9 mouse cellular contexts compared by ENCODE assay signal in genomic region chr2:170116704-170117281, GRCm38 (mm10). TPM values are rescaled to one million over a fixed set of nuclear protein-coding genes. Genes with fewer than 3 reads are reported as not detected.
DNase-seq lines count a peak whose midpoint lies in the region; ATAC-seq and TF ChIP-seq lines count a peak whose summit lies in the region.
"Had no signal": no experiment of that assay in that cellular context is flagged by ENCODE, and none has a peak within 500 bp of the region (broad histone marks: within the 10 kb centered on the region; RNA-seq: fewer than 3 reads in every experiment).

No protein-coding gene starts in this region.

- no peak overlapping the region for H3K4me3 ChIP-seq in hindbrain, embryonic 10.5 days
- H3K4me3 ChIP-seq in hindbrain, embryonic 13.5 days = no peak overlapping the region
- H3K4me3 ChIP-seq in forebrain, embryonic 13.5 days = no peak overlapping the region
- H3K4me3 ChIP-seq in intestine, embryonic 15.5 days (replicated peaks) = no peak overlapping the region
- no peak overlapping the region for H3K4me3 ChIP-seq in midbrain, embryonic 14.5 days (replicated peaks; ENCODE audit: low read depth, low read length)
- no peak overlapping the region for H3K4me3 ChIP-seq in spleen, adult 2 months (ENCODE audit: extremely low read depth, insufficient read depth, insufficient read length)
- H3K4me3 ChIP-seq: neural tube, embryonic 12.5 days had no signal

- H3K9ac ChIP-seq in hindbrain, embryonic 13.5 days = no peak overlapping the region
- H3K9ac ChIP-seq in forebrain, embryonic 13.5 days = peak overlapping the region; percentile 12; the same call in 1 of the 2 replicates
- H3K9ac ChIP-seq in intestine, embryonic 15.5 days = no peak overlapping the region
- H3K9ac ChIP-seq in midbrain, embryonic 14.5 days (replicated peaks; ENCODE audit: low read length) = no peak overlapping the region
- H3K9ac ChIP-seq: neural tube, embryonic 12.5 days had no signal

- peak; percentile 59 for DNase-seq in hindbrain, embryonic 10.5 days (ENCODE audit: low spot score)
- DNase-seq in c-Kit-positive CD71-positive TER-119-negative erythroid progenitor cells, embryonic 14.5 days (ENCODE audit: low read depth) = peak; percentile 72
- DNase-seq in left cerebral cortex, postnatal 25 days (ENCODE audit: low spot score in 2 of 2) = peak; percentile 83
- peak; percentile 90 for DNase-seq in midbrain, embryonic 14.5 days
- peak in 1 of 2 experiments; percentile 62 for DNase-seq in spleen, adult 2 months (ENCODE audit: low read depth in 1 of 2, low spot score in 2 of 2)

- peaks cover 13% of the 10 kb centered on the region; the same call in 1 of the 2 replicates for H3K4me1 ChIP-seq in hindbrain, embryonic 10.5 days (replicated peaks)
- H3K4me1 ChIP-seq in hindbrain, embryonic 13.5 days (replicated peaks) = peaks cover 28% of the 10 kb centered on the region
- peaks cover 16% of the 10 kb centered on the region for H3K4me1 ChIP-seq in forebrain, embryonic 13.5 days
- peaks cover 5% of the 10 kb centered on the region; the same call in 1 of the 2 replicates for H3K4me1 ChIP-seq in intestine, embryonic 15.5 days (replicated peaks)
- H3K4me1 ChIP-seq in midbrain, embryonic 14.5 days (ENCODE audit: control insufficient read depth, insufficient read depth, low read length) = no peaks in the 10 kb centered on the region
- H3K4me1 ChIP-seq in spleen, adult 2 months (ENCODE audit: control insufficient read depth, insufficient read depth, insufficient read length) = peaks cover 12% of the 10 kb centered on the region; the same call in 1 of the 2 replicates

- no peak overlapping the region for H3K4me2 ChIP-seq in hindbrain, embryonic 13.5 days
- no peak overlapping the region for H3K4me2 ChIP-seq in forebrain, embryonic 13.5 days
- no peak overlapping the region for H3K4me2 ChIP-seq in intestine, embryonic 15.5 days (replicated peaks)
- no peak overlapping the region for H3K4me2 ChIP-seq in midbrain, embryonic 14.5 days (ENCODE audit: low read length)
- H3K4me2 ChIP-seq: neural tube, embryonic 12.5 days had no signal

- no peaks in the 10 kb centered on the region for H3K27me3 ChIP-seq in hindbrain, embryonic 10.5 days (ENCODE audit: insufficient read depth, poor library complexity, severe bottlenecking)
- no peaks in the 10 kb centered on the region for H3K27me3 ChIP-seq in hindbrain, embryonic 13.5 days
- no peaks in the 10 kb centered on the region for H3K27me3 ChIP-seq in forebrain, embryonic 13.5 days
- no peaks in the 10 kb centered on the region for H3K27me3 ChIP-seq in intestine, embryonic 15.5 days (replicated peaks)
- no peaks in the 10 kb centered on the region for H3K27me3 ChIP-seq in midbrain, embryonic 14.5 days (ENCODE audit: control insufficient read depth, insufficient read depth, low read length)
- H3K27me3 ChIP-seq in spleen, adult 2 months (ENCODE audit: control insufficient read depth, insufficient read depth, low read length) = no peaks in the 10 kb centered on the region
- H3K27me3 ChIP-seq: neural tube, embryonic 12.5 days had no signal

- TF ChIP-seq POLR2A in spleen, adult 2 months (IDR thresholded peaks at IDR 0.05; ENCODE audit: low read depth, low read length) = no peak

- intact Hi-C loops in left cerebral cortex, postnatal 25 days (cut with DNase I) = loop anchor here (1.0 to 5.0 kb wide), 4 partner anchors 164 to 391 kb away; no protein-coding TSS in a partner anchor

- peaks cover 91% of the 10 kb centered on the region for H3K36me3 ChIP-seq in hindbrain, embryonic 10.5 days
- peaks cover 50% of the 10 kb centered on the region for H3K36me3 ChIP-seq in hindbrain, embryonic 13.5 days
- H3K36me3 ChIP-seq in forebrain, embryonic 13.5 days (ENCODE audit: poor library complexity, severe bottlenecking) = peaks cover 74% of the 10 kb centered on the region
- peaks cover 49% of the 10 kb centered on the region for H3K36me3 ChIP-seq in intestine, embryonic 15.5 days
- H3K36me3 ChIP-seq in midbrain, embryonic 14.5 days (ENCODE audit: control insufficient read depth, insufficient read depth, low read length) = peaks cover 55% of the 10 kb centered on the region
- peaks cover 53% of the 10 kb centered on the region for H3K36me3 ChIP-seq in spleen, adult 2 months (ENCODE audit: control insufficient read depth, insufficient read depth, low read length)

- WGBS in hindbrain, embryonic 10.5 days = 53% methylated on average over 4 of the region's 4 CpGs
- 54% methylated on average over 4 of the region's 4 CpGs for WGBS in hindbrain, embryonic 13.5 days
- 46% methylated on average over 4 of the region's 4 CpGs for WGBS in forebrain, embryonic 13.5 days
- WGBS in intestine, embryonic 15.5 days = 34% methylated on average over 4 of the region's 4 CpGs
- 43% methylated on average over 4 of the region's 4 CpGs for WGBS in midbrain, embryonic 14.5 days
- WGBS in spleen, adult 2 months = 32% methylated on average over 4 of the region's 4 CpGs

- no peak for ATAC-seq in hindbrain, embryonic 13.5 days (ENCODE audit: low FRiP score)
- ATAC-seq in forebrain, embryonic 13.5 days = peak; percentile 51; the same call in 1 of the 2 replicates
- ATAC-seq in intestine, embryonic 15.5 days = peak; percentile 16; the same call in 1 of the 2 replicates
- no peak; the same call in 1 of the 2 replicates for ATAC-seq in midbrain, embryonic 14.5 days (ENCODE audit: low FRiP score, low TSS enrichment)

- H3K27ac ChIP-seq in hindbrain, embryonic 10.5 days = no peak overlapping the region
- no peak overlapping the region for H3K27ac ChIP-seq in hindbrain, embryonic 13.5 days
- no peak overlapping the region; the same call in 1 of the 2 replicates for H3K27ac ChIP-seq in forebrain, embryonic 13.5 days
- H3K27ac ChIP-seq in intestine, embryonic 15.5 days = no peak overlapping the region
- H3K27ac ChIP-seq in midbrain, embryonic 14.5 days (replicated peaks; ENCODE audit: low read depth, low read length) = no peak overlapping the region
- H3K27ac ChIP-seq in spleen, adult 2 months (ENCODE audit: insufficient read depth, low read length) = peak overlapping the region; percentile 44
- H3K27ac ChIP-seq: neural tube, embryonic 12.5 days had no signal

- H3K9me3 ChIP-seq in hindbrain, embryonic 10.5 days = no peaks in the 10 kb centered on the region
- no peaks in the 10 kb centered on the region for H3K9me3 ChIP-seq in hindbrain, embryonic 13.5 days
- no peaks in the 10 kb centered on the region for H3K9me3 ChIP-seq in forebrain, embryonic 13.5 days (replicated peaks)
- H3K9me3 ChIP-seq in intestine, embryonic 15.5 days = no peaks in the 10 kb centered on the region
- H3K9me3 ChIP-seq in midbrain, embryonic 14.5 days (ENCODE audit: control insufficient read depth, low read length) = no peaks in the 10 kb centered on the region
- H3K9me3 ChIP-seq: neural tube, embryonic 12.5 days had no signal

- TF ChIP-seq CTCF in spleen, adult 2 months (IDR thresholded peaks at IDR 0.05; ENCODE audit: extremely low read depth, insufficient read depth, insufficient read length, insufficient replicate concordance) = peak; percentile 49; the same call in 1 of the 2 replicates

RNA-seq across cellular contexts. Expression of gene Zfp217, which starts 31.1 kb away (rescaled TPM):
- 3.0 TPM in 2 replicates for polyA plus RNA-seq in hindbrain, embryonic 10.5 days (2016; fragmentation: Nextera tagmentation; extraction: Ambion mirVana)
- 1.9 and 2.3 TPM in 2 replicates for polyA plus RNA-seq in hindbrain, embryonic 13.5 days (2015; fragmentation: Nextera tagmentation; extraction: Ambion mirVana)
- 2.5 and 2.6 TPM in 2 replicates for polyA plus RNA-seq in forebrain, embryonic 13.5 days (2015; fragmentation: Nextera tagmentation; extraction: Ambion mirVana)
- polyA plus RNA-seq in intestine, embryonic 15.5 days (2015; fragmentation: Nextera tagmentation; extraction: Ambion mirVana) = 3.3 and 3.7 TPM in 2 replicates
- 1 to 10 TPM; 2.4 to 3.0 TPM for total RNA-seq in left cerebral cortex, postnatal 25 days (2021)
- 1.8 TPM in 2 replicates for polyA plus RNA-seq in midbrain, embryonic 14.5 days (2014; fragmentation: Nextera tagmentation; extraction: Ambion mirVana)
- polyA plus RNA-seq in spleen, adult 2 months (2012; rRNA removed) = 20.6 and 22.3 TPM in 2 replicates

Comparison
In these comparisons a context has a peak if more than half of its experiments do, and no peak if none do; other contexts are left out.
1. ATAC-seq: peak in forebrain, embryonic 13.5 days (single experiment) and intestine, embryonic 15.5 days (single experiment); none in hindbrain, embryonic 13.5 days (single experiment) and midbrain, embryonic 14.5 days (single experiment).